Comparison of ENCODE assay signal across 12 mouse cellular contexts in the genomic region with DNA sequence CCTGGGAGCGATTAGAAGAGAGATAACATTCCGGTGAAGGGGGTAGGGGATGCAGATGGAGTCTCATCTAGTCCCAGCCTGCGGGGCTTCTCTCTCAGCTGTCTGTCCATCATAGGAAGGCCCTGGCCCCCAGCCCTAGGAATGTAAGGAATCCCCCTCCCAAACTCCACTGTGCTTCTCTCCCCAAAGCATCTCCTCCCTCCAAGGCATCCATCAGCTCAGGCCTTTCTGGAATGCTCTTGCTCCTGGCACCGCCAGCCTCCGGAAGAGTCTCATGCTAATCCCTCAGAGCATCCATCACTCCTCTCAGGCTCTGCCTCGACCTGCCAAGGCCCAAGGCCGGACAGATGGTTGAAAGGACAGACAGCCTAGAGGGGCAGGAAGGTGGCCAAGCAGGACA.
DNase-seq lines count a peak whose midpoint lies in the region; ATAC-seq lines count a peak whose summit lies in the region.
"Had no signal": no experiment of that assay in that cellular context is flagged by ENCODE, and none has a peak within 500 bp of the region (broad histone marks: within the 10 kb centered on the region; RNA-seq: fewer than 3 reads in every experiment).

No protein-coding gene starts in this region.

- H3K9ac ChIP-seq in heart, embryonic 11.5 days (ENCODE audit: low read depth, low read length): no peak overlapping the region
- H3K9ac ChIP-seq in lung, embryonic 15.5 days: no peak overlapping the region
- no peak overlapping the region for H3K9ac ChIP-seq in stomach, embryonic 15.5 days
- H3K9ac ChIP-seq: embryonic facial prominence, embryonic 12.5 days; liver, embryonic 15.5 days had no signal

- H3K4me2 ChIP-seq in heart, embryonic 11.5 days: no peak overlapping the region
- no peak overlapping the region for H3K4me2 ChIP-seq in lung, embryonic 15.5 days
- H3K4me2 ChIP-seq in stomach, embryonic 15.5 days: no peak overlapping the region
- H3K4me2 ChIP-seq: embryonic facial prominence, embryonic 12.5 days; liver, embryonic 15.5 days had no signal

- no peak overlapping the region for H3K27ac ChIP-seq in heart, embryonic 11.5 days (ENCODE audit: low read depth, low read length)
- no peak overlapping the region for H3K27ac ChIP-seq in lung, embryonic 15.5 days
- no peak overlapping the region for H3K27ac ChIP-seq in stomach, embryonic 15.5 days
- H3K27ac ChIP-seq: embryonic facial prominence, embryonic 12.5 days; layer of hippocampus, adult 2 months; liver, embryonic 15.5 days had no signal

- 18% methylated on average over 7 of the region's 7 CpGs for whole genome bisulfite sequencing in heart, embryonic 11.5 days (ENCODE audit: insufficient replicate concordance)
- 18% methylated on average over 7 of the region's 7 CpGs for WGBS in lung, embryonic 15.5 days
- WGBS in stomach, embryonic 15.5 days: 26% methylated on average over 7 of the region's 7 CpGs

- H3K27me3 ChIP-seq in heart, embryonic 11.5 days (ENCODE audit: control insufficient read depth, insufficient read depth, low read length): no peaks in the 10 kb centered on the region
- no peaks in the 10 kb centered on the region for H3K27me3 ChIP-seq in lung, embryonic 15.5 days
- H3K27me3 ChIP-seq in stomach, embryonic 15.5 days (replicated peaks): no peaks in the 10 kb centered on the region
- H3K27me3 ChIP-seq: embryonic facial prominence, embryonic 12.5 days; liver, embryonic 15.5 days; Patski had no signal

- DNase-seq in heart, adult 9 months (ENCODE audit: low spot score in 2 of 2): no peak
- no peak for DNase-seq in lung, postnatal 36 days
- DNase-seq in embryo, embryonic 11 days: peak; percentile 47
- no peak for DNase-seq in layer of hippocampus, adult 18-20 months (ENCODE audit: low spot score in 2 of 2)
- DNase-seq in layer of hippocampus, adult 11-12 months (ENCODE audit: low spot score): no peak

- peaks cover 7% of the 10 kb centered on the region for H3K4me1 ChIP-seq in heart, embryonic 11.5 days (ENCODE audit: control insufficient read depth, insufficient read depth, low read length)
- H3K4me1 ChIP-seq in lung, embryonic 15.5 days: peaks cover 30% of the 10 kb centered on the region
- H3K4me1 ChIP-seq in stomach, embryonic 15.5 days: no peaks in the 10 kb centered on the region
- H3K4me1 ChIP-seq: embryonic facial prominence, embryonic 12.5 days; liver, embryonic 15.5 days had no signal

- H3K4me3 ChIP-seq in heart, embryonic 11.5 days (ENCODE audit: low read depth, low read length): no peak overlapping the region
- H3K4me3 ChIP-seq in lung, embryonic 15.5 days: no peak overlapping the region
- H3K4me3 ChIP-seq in stomach, embryonic 15.5 days (replicated peaks): no peak overlapping the region
- H3K4me3 ChIP-seq: embryonic facial prominence, embryonic 12.5 days; layer of hippocampus, adult 2 months; liver, embryonic 15.5 days had no signal

- H3K9me3 ChIP-seq in heart, embryonic 11.5 days (replicated peaks; ENCODE audit: control insufficient read depth, low read length): no peaks in the 10 kb centered on the region
- H3K9me3 ChIP-seq in lung, embryonic 15.5 days: no peaks in the 10 kb centered on the region
- no peaks in the 10 kb centered on the region for H3K9me3 ChIP-seq in stomach, embryonic 15.5 days
- H3K9me3 ChIP-seq: embryonic facial prominence, embryonic 12.5 days; liver, embryonic 15.5 days had no signal

- ATAC-seq in heart, embryonic 11.5 days (replicated peaks; ENCODE audit: insufficient number of reproducible peaks, low FRiP score, low TSS enrichment): peak; percentile 59; the same call in 1 of the 2 replicates
- peak; percentile 48; the same call in 1 of the 2 replicates for ATAC-seq in lung, embryonic 15.5 days (ENCODE audit: borderline replicate concordance, extremely low read depth, low FRiP score, low TSS enrichment)
- ATAC-seq in stomach, embryonic 15.5 days (ENCODE audit: insufficient read depth, low FRiP score, low read depth): peak; percentile 55
- ATAC-seq: Patski had no signal

- H3K36me3 ChIP-seq in heart, embryonic 11.5 days (ENCODE audit: control insufficient read depth, insufficient read depth, low read length): no peaks in the 10 kb centered on the region
- H3K36me3 ChIP-seq in lung, embryonic 15.5 days: no peaks in the 10 kb centered on the region
- H3K36me3 ChIP-seq in stomach, embryonic 15.5 days: no peaks in the 10 kb centered on the region
- H3K36me3 ChIP-seq: embryonic facial prominence, embryonic 12.5 days; liver, embryonic 15.5 days had no signal
